Mouse (Mus musculus): ENCODE results near the gene Cit. TPM values are rescaled to one million over a fixed set of nuclear protein-coding genes. Genes with fewer than 3 reads are reported as not detected.

Cit gene
- polyA plus RNA-seq, 1 experiment from 2014 or later = 25.3 TPM

DNA sequence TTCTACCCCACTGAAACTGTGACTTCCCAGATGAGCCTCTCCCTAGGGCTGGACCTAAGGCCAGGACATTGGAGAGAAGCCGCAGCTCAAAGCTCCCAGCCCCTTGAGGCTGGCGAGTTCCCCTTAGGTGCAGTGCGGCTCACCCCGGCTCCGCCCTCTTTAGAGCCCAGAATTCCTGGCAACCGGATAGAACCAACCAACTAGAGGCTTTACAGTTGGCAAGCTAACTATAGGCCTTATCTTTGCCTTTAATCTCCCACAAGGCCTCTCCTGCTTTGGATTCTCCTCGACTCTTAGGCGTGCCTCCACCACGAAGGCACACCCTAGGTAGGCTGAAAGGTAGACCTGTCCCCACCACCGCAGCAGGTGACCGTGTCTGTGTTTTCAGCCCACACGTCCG is 162.6 kb downstream of the Cit start:
- no peak overlapping the region for H3K4me3 ChIP-seq (ENCODE audit: low read depth, low read length)
- H3K27me3 ChIP-seq (ENCODE audit: control insufficient read depth, insufficient read depth, low read length) = no peaks in the 10 kb centered on the region
- DNase-seq (ENCODE audit: low spot score) (no peak), ATAC-seq (replicated peaks; ENCODE audit: insufficient number of reproducible peaks, low FRiP score, low TSS enrichment, low read depth) (no peak)
- no peak overlapping the region for H3K27ac ChIP-seq (replicated peaks; ENCODE audit: low read depth, low read length)
- no peak overlapping the region for H3K9ac ChIP-seq (replicated peaks; ENCODE audit: low read length)
- H3K36me3 ChIP-seq (replicated peaks; ENCODE audit: control insufficient read depth, insufficient read depth, low read depth, low read length) = no peaks in the 10 kb centered on the region
- no peak overlapping the region for H3K4me2 ChIP-seq (ENCODE audit: low read depth, low read length)
- H3K9me3 ChIP-seq (replicated peaks; ENCODE audit: control insufficient read depth, low read length) = no peaks in the 10 kb centered on the region
- 88% methylated on average over 13 of the region's 13 CpGs for WGBS
- no peaks in the 10 kb centered on the region for H3K4me1 ChIP-seq (ENCODE audit: control insufficient read depth, insufficient read depth, low read length)

DNA sequence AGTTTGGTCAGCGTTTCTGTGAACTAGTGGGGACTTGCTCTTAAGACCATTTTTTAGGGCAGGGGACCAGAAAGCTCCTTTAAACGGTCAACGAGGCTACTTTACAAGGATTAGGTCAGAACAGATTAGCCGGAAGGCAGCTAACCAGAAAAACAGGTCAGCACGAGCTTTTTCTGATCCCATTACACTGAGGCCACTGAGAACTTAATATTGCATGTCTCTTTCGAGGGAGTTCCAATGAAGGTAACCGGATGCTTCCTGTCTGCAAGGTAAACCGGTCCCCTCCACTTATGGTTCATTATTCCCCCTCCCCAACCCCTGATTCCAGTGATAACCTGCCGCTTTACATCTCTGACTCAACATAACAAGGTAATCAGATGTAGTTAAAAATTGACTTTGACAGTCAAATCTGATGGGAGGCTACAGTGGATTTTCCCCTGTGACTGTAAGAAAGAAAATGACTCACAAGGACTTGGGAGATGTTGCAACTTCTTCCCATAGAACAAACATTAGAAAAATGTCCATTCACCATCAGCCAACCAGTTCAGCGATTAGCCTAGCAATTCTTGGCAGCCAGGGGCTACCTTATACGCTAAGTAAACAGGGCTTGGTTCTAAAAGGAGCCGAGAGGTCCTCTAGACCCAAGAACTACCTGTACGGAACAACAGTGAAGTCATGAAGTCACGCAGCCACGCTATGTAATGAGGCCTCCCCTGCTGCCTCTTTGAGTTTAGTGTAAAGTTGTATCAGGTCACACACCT is 164.2 kb downstream of the Cit start:
- no peak overlapping the region for H3K9ac ChIP-seq (replicated peaks; ENCODE audit: low read length)
- no peaks in the 10 kb centered on the region for H3K27me3 ChIP-seq (ENCODE audit: control insufficient read depth, insufficient read depth, low read length)
- H3K4me1 ChIP-seq (ENCODE audit: control insufficient read depth, insufficient read depth, low read length) = no peaks in the 10 kb centered on the region
- no peak overlapping the region for H3K4me2 ChIP-seq (ENCODE audit: low read depth, low read length)
- ATAC-seq (replicated peaks; ENCODE audit: insufficient number of reproducible peaks, low FRiP score, low TSS enrichment, low read depth) (no peak), DNase-seq (ENCODE audit: low spot score) (peak; percentile 55)
- no peak overlapping the region for H3K4me3 ChIP-seq (ENCODE audit: low read depth, low read length)
- WGBS = 62% methylated on average over 15 of the region's 15 CpGs
- H3K9me3 ChIP-seq (replicated peaks; ENCODE audit: control insufficient read depth, low read length) = no peaks in the 10 kb centered on the region
- H3K36me3 ChIP-seq (replicated peaks; ENCODE audit: control insufficient read depth, insufficient read depth, low read depth, low read length) = no peaks in the 10 kb centered on the region; the same call in 1 of the 2 replicates
- H3K27ac ChIP-seq (replicated peaks; ENCODE audit: low read depth, low read length) = no peak overlapping the region

DNA sequence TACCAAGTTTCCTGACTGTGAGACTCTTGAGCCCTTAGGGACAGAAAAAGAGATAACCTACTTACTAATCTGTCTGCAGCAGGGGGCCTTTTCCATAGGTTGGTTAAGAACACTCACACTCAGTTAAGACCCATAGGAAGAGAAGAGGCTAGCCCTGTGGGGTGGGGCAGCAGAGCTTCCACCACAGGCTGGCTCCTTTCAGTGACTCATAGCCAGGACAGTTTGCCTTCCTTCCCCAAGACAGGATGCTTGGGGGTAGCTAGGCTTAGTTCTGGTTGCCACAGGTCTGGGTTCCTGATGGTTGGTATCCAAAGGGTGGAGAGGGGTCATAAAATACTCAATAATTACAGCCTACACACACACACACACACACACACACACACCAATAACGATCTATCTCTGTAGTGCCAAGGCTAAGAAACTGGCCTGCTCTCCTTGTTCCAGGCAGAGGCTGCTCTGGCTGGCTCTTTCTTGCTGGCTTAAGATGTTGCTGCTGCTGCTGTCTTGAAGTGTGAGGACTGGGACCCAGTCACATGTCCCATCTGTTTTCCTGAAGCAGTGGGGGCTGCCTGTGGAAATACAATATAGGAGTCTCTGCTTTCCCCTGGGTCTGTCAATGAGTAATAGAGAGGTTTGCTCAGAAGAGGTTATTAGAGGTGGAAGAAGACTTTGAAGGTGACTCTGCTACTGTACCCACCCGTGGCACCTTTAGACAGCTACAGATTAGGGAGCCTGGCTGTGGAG is 165.0 kb downstream of the Cit start:
- ATAC-seq (replicated peaks; ENCODE audit: insufficient number of reproducible peaks, low FRiP score, low TSS enrichment, low read depth) = no peak
- Histone ChIP-seq H3K4me1 (ENCODE audit: control insufficient read depth, insufficient read depth, low read length) (no peaks in the 10 kb centered on the region), H3K27me3 (ENCODE audit: control insufficient read depth, insufficient read depth, low read length) (no peaks in the 10 kb centered on the region), H3K4me2 (ENCODE audit: low read depth, low read length) (no peak overlapping the region), H3K9ac (replicated peaks; ENCODE audit: low read length) (no peak overlapping the region), H3K4me3 (ENCODE audit: low read depth, low read length) (no peak overlapping the region), H3K9me3 (replicated peaks; ENCODE audit: control insufficient read depth, low read length) (no peaks in the 10 kb centered on the region), H3K36me3 (replicated peaks; ENCODE audit: control insufficient read depth, insufficient read depth, low read depth, low read length) (no peaks in the 10 kb centered on the region; the same call in 1 of the 2 replicates), H3K27ac (replicated peaks; ENCODE audit: low read depth, low read length) (no peak overlapping the region)
- WGBS = 70% methylated on average over 2 of the region's 2 CpGs
- DNase-seq (ENCODE audit: low spot score) = no peak

DNA sequence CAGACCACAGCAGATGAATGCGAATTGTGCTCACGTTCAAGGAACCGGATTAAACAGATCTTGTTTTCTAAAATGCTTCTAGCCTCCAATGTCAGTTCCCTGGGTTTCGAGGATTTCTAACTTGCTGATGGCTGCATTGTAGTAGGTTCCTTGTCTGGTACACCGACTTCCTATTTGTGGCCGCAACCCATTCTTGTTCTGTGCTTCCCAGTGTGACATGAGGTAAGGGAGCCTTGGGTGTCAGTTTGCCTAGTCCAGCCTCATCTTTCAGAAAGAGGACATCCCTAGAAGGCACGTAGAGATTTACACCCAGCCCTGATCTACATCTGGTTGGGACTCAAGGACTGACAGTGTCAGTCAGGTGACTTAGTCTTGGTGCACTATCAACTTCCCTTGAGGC is 166.6 kb downstream of the Cit start:
- no peak for DNase-seq (ENCODE audit: low spot score)
- no peak for ATAC-seq (replicated peaks; ENCODE audit: insufficient number of reproducible peaks, low FRiP score, low TSS enrichment, low read depth)
- Histone ChIP-seq H3K4me2 (ENCODE audit: low read depth, low read length) (no peak overlapping the region), H3K4me1 (ENCODE audit: control insufficient read depth, insufficient read depth, low read length) (no peaks in the 10 kb centered on the region), H3K36me3 (replicated peaks; ENCODE audit: control insufficient read depth, insufficient read depth, low read depth, low read length) (peaks cover 6% of the 10 kb centered on the region), H3K9ac (replicated peaks; ENCODE audit: low read length) (no peak overlapping the region), H3K4me3 (ENCODE audit: low read depth, low read length) (no peak overlapping the region), H3K27ac (replicated peaks; ENCODE audit: low read depth, low read length) (no peak overlapping the region), H3K9me3 (replicated peaks; ENCODE audit: control insufficient read depth, low read length) (no peaks in the 10 kb centered on the region), H3K27me3 (ENCODE audit: control insufficient read depth, insufficient read depth, low read length) (no peaks in the 10 kb centered on the region)
- 93% methylated on average over 7 of the region's 7 CpGs for WGBS

DNA sequence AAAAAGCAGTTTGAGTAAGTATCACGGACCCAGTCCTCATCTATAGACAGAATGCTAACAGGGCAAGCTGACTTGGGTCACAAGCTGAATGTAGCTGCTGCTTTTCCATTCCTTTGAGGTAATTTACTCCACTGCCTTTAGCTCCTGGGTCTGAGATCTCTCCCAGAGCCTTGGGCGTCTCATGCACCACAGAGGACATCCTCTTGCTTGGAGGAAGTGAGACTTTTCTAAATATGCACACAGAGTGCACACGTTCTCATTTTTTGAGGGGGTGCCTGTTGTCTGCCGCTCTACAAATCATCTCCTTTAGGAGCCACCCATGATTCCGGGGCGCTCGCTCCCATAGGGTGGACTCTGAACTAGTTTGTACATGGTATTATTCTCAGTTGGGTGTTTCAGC is 167.4 kb downstream of the Cit start:
- no peak overlapping the region for H3K27ac ChIP-seq (replicated peaks; ENCODE audit: low read depth, low read length)
- peaks cover 10% of the 10 kb centered on the region for H3K36me3 ChIP-seq (replicated peaks; ENCODE audit: control insufficient read depth, insufficient read depth, low read depth, low read length)
- DNase-seq (ENCODE audit: low spot score) (no peak), ATAC-seq (replicated peaks; ENCODE audit: insufficient number of reproducible peaks, low FRiP score, low TSS enrichment, low read depth) (no peak)
- H3K4me3 ChIP-seq (ENCODE audit: low read depth, low read length) = no peak overlapping the region
- WGBS = 94% methylated on average over 7 of the region's 7 CpGs
- no peaks in the 10 kb centered on the region for H3K9me3 ChIP-seq (replicated peaks; ENCODE audit: control insufficient read depth, low read length)
- H3K4me2 ChIP-seq (ENCODE audit: low read depth, low read length) = no peak overlapping the region
- H3K27me3 ChIP-seq (ENCODE audit: control insufficient read depth, insufficient read depth, low read length) = no peaks in the 10 kb centered on the region
- H3K9ac ChIP-seq (replicated peaks; ENCODE audit: low read length) = no peak overlapping the region
- no peaks in the 10 kb centered on the region for H3K4me1 ChIP-seq (ENCODE audit: control insufficient read depth, insufficient read depth, low read length)

- Histone ChIP-seq H3K4me2 (ENCODE audit: low read depth, low read length) (no peak overlapping the region), H3K4me1 (ENCODE audit: control insufficient read depth, insufficient read depth, low read length) (no peaks in the 10 kb centered on the region), H3K27ac (replicated peaks; ENCODE audit: low read depth, low read length) (no peak overlapping the region), H3K27me3 (ENCODE audit: control insufficient read depth, insufficient read depth, low read length) (no peaks in the 10 kb centered on the region), H3K9ac (replicated peaks; ENCODE audit: low read length) (no peak overlapping the region), H3K9me3 (replicated peaks; ENCODE audit: control insufficient read depth, low read length) (no peaks in the 10 kb centered on the region), H3K36me3 (replicated peaks; ENCODE audit: control insufficient read depth, insufficient read depth, low read depth, low read length) (peaks cover 10% of the 10 kb centered on the region), H3K4me3 (ENCODE audit: low read depth, low read length) (no peak overlapping the region)
- no peak for DNase-seq (ENCODE audit: low spot score)
- WGBS = 89% methylated on average over 8 of the region's 8 CpGs
- ATAC-seq (replicated peaks; ENCODE audit: insufficient number of reproducible peaks, low FRiP score, low TSS enrichment, low read depth) = no peak
Measured at GRCm38 (mm10) chr5:116013821-116014220, 168.7 kb downstream of the Cit start.

GRCm38 (mm10) chr5:116014237-116014636 is 169.2 kb downstream of the Cit start:
- Histone ChIP-seq H3K9ac (replicated peaks; ENCODE audit: low read length) (no peak overlapping the region), H3K9me3 (replicated peaks; ENCODE audit: control insufficient read depth, low read length) (no peaks in the 10 kb centered on the region), H3K4me2 (ENCODE audit: low read depth, low read length) (no peak overlapping the region), H3K27ac (replicated peaks; ENCODE audit: low read depth, low read length) (no peak overlapping the region), H3K4me3 (ENCODE audit: low read depth, low read length) (no peak overlapping the region), H3K27me3 (ENCODE audit: control insufficient read depth, insufficient read depth, low read length) (no peaks in the 10 kb centered on the region), H3K36me3 (replicated peaks; ENCODE audit: control insufficient read depth, insufficient read depth, low read depth, low read length) (peaks cover 14% of the 10 kb centered on the region), H3K4me1 (ENCODE audit: control insufficient read depth, insufficient read depth, low read length) (no peaks in the 10 kb centered on the region)
- DNase-seq (ENCODE audit: low spot score) (no peak), ATAC-seq (replicated peaks; ENCODE audit: insufficient number of reproducible peaks, low FRiP score, low TSS enrichment, low read depth) (no peak)
- WGBS = 96% methylated on average over 11 of the region's 11 CpGs

DNA sequence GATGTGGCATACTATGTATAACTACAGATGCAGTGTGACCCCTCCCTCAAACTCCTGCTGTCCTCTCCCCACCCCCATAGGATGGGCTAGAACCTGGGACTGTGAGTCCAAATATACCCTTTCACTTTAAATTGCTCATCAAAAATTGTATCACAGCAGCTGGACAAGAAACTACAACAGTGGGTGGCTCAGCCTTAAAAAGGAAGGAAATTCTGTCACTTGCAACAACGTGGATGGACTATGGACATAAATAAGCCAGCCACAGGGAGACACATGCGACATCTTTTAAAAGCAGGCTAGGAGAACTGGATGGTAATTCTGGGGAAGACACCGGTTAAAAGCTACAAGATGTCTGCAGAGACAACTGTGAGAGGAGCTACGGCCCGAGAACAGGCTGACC is 171.5 kb downstream of the Cit start:
- 94% methylated on average over 5 of the region's 5 CpGs for WGBS
- H3K27ac ChIP-seq (replicated peaks; ENCODE audit: low read depth, low read length) = no peak overlapping the region
- no peak for ATAC-seq (replicated peaks; ENCODE audit: insufficient number of reproducible peaks, low FRiP score, low TSS enrichment, low read depth)

More for the DNA sequence above, 171.5 kb downstream of the Cit start:
- H3K9ac ChIP-seq (replicated peaks; ENCODE audit: low read length) = no peak overlapping the region
- H3K4me1 ChIP-seq (ENCODE audit: control insufficient read depth, insufficient read depth, low read length) = no peaks in the 10 kb centered on the region
- H3K27me3 ChIP-seq (ENCODE audit: control insufficient read depth, insufficient read depth, low read length) = no peaks in the 10 kb centered on the region
- H3K4me3 ChIP-seq (ENCODE audit: low read depth, low read length) = no peak overlapping the region
- H3K36me3 ChIP-seq (replicated peaks; ENCODE audit: control insufficient read depth, insufficient read depth, low read depth, low read length) = peaks cover 23% of the 10 kb centered on the region
- no peak for DNase-seq (ENCODE audit: low spot score)
- H3K4me2 ChIP-seq (ENCODE audit: low read depth, low read length) = no peak overlapping the region
- H3K9me3 ChIP-seq (replicated peaks; ENCODE audit: control insufficient read depth, low read length) = no peaks in the 10 kb centered on the region
